Mouse (Mus musculus): ENCODE measurements around the gene Pard6a. TPM values are rescaled to one million over a fixed set of nuclear protein-coding genes. Genes with fewer than 3 reads are reported as not detected.

Gene Pard6a
- total RNA-seq, 2 experiments from 2014 or later, result 38.6 to 39.7 TPM

DNA sequence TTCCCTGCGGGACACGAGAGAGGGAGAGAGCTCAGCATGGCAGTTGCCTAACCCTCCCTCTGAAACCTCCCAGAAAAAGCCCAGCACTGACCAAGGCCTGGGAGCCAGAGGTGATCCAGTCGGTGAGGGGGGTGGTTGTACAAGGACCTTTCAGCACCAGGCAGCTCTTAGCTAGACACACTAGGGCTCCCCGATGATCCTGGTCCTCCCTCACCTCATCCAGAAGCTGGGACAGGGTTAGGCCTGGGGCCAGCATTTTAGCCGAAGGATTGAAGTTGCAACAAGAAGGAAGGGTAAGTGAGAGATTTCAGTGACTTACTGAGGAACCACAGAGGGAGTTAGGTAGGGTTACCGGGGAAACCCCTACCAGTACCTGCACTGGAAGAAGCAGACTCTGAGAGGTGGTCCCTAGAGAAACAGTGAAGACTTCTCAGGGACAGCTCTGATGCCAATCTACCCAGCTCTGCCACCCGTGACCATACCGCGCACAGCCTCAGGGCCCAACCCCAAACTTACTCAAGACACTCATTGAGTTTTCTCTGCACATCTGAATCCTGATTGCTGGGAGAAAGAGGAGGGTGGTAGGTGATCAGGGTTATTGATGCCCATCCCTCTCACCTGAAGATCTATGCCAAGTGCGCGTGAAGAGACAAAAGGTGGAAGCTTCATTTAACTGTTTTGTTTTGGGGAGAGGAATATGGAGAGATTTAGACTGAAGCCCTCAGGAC, 1.3 kb upstream of the Pard6a start:
- DNase-seq (ENCODE audit: low spot score in 2 of 2), result no peak

DNA sequence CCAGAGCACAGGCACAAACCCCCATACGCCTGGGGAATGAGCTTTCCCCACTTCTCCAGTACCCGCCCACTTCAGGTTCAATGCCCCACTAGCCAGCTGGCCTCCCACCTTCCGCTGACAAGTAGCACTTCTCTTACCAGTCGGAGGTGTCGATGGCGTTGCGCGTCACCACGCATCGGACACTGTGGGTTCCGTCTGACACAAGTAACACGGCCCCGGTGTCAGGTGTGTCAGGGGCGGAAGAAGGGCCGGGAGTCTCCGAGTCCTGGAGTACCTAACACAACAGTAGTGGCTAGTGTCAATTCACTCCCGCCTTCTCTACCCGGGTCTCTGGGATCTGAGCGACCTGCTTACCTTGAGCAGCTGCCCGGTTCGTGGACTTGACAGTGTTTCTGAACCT, 382 bp upstream of the Pard6a start:
- peak in 1 of 2 experiments; percentile 54 for DNase-seq (ENCODE audit: low spot score in 2 of 2)

DNA sequence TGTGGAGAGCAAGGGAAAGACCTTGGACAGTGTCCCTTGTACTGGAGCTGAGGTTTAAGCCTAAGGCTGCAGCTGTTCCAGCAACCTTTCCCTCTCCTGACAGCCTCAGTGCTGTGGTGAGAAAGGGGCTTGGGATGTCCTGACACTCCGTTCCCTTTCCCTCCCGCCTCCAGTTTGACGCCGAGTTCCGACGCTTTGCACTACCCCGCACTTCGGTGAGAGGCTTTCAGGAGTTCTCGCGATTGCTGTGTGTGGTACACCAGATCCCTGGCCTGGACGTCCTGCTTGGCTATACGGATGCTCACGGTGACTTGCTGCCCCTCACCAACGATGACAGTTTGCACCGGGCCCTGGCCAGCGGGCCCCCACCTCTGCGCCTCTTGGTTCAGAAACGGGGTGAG, 1.1 kb downstream of the Pard6a start:
- no peak for DNase-seq (ENCODE audit: low spot score in 2 of 2)

DNA sequence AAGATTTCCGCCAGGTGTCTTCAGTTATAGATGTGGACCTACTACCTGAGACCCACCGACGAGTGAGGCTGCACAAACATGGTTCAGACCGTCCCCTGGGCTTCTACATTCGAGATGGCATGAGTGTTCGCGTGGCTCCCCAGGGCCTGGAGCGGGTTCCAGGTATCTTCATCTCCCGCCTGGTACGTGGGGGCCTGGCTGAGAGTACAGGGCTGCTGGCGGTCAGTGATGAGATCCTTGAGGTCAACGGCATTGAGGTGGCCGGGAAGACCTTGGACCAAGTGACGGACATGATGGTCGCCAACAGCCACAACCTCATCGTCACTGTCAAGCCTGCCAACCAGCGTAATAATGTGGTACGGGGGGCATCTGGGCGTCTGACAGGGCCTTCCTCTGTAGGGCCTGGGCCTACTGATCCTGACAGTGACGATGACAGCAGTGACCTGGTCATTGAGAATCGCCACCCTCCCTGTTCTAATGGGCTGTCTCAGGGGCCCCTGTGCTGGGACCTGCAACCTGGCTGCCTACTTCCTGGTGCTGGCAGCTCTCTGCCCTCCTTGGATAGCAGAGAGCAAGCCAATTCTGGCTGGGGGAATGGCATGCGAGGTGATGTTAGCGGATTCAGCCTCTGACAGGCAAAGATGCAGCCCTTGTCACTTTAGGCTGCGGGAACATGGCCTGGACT, 1.9 kb downstream of the Pard6a start:
- no peak for DNase-seq (ENCODE audit: low spot score in 2 of 2)

DNA sequence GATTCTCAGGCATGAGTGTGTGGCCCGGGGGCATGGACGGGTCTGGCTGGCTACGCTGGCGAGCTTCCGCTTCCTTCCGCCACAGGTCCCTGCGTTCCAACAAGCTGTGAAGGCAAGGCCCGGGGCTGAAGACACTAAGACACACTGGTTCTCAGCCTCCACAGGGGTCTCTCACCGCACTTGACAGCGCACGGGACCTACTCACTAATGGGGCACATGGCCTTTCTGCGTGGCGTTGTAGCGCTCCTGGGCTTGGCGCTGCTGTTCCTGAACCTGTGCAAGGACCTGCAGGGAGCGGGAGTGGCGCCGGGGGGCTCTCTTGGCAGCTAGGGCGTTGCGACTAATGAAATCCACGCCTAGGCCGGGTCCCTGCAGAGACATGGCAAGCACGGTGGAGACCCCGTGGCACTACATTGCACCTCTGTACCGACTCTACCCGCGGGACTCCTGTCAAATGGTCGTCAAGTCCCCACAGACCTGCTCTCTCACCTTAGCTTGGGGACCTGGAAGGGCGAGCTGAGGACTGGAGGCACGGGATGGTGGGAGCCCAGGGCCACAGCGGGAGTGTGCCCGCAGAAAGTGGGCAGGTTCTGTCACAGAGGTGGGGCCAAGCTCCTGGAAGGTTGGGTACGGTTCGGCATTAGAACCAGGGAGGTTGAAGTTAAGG, 3.3 kb downstream of the Pard6a start:
- DNase-seq (ENCODE audit: low spot score in 2 of 2), result no peak

DNA sequence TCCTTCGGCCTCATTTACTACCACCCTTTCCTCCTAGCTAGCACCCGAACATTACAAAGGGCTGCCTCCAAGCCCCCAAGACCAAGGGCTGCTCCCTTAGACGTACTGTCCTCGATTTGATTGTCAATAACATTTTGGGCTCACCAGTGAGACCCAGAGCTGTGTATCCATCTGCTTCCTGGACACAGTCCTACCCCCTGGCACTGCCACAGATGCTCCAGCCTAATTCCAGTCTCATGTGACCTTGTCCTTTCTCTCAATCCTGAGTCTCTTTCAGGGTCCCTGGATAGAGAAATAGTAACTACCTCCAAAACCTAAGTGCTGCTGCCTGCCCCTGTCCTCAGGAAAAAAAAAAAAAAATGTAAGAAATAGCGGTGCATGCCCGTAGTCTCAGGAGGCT, 4.0 kb downstream of the Pard6a start:
- DNase-seq (ENCODE audit: low spot score in 2 of 2), result no peak

DNA sequence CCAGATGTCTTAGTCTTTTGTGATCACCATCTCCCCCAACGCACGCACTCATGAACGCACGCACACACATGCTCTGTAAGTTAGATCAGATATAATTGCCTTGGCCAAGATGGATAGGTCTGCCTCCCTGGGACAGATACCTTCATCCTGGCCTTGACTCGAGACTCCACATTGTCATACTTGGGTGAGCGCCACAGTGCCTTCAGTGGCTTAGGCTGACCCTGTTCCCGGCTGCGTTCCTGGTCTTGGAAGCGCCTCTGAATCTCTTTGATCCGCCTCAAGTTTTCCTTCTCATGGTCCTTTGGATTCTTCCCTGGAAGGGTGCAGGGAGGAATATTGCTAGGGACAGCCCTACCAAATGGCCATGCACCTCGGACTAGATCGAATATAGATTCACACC, 5.5 kb downstream of the Pard6a start:
- DNase-seq (ENCODE audit: low spot score in 2 of 2), result no peak

DNA sequence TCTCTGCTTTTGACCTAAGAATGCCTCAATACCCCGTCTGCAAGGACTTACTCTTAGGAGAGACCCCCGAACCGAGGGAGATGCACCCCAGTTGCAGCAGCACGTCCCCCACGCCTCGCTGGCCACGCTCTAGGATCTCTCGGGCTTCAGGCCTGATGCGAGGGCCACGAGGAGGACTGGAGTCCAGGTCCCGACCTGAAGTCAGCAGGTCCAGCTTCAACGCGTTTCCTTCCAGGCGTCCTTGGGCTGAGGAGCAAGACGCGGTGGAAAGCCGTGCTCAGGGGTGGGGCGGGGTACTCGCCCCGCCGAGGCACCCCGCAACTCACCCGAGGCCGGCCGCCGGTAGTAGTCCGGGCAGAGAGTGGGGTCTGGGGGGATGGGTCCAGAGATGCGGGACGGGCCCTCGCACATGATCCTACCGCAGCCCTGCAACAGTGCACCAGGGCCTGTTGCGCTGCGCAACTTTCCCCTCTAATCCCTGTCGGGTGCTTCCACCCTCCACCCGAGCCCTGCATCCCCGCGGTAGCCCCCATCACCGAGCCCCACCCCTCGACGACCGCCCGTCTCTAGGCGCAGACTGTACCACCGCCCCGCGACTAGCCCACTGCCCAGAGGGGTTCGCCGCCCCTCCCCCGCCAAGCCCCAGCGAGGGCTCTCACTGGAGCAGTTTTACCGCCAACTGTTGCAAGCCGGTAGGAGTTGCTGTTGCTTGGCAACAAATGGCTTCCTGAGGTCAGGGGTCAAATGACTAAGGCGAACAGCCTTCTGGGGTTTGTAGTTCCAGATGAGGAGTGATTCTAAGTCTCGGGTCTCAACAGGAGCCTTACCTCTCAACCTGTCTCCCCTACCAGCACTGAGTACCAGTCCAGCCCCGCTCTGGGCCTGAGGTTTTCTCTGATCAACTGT, 6.8 kb downstream of the Pard6a start, which contains the start of the genes 4933405L10Rik and Enkd1:
Gene 4933405L10Rik, plus strand, starts transcription at position 158 of the 906 bp plus-strand sequence.
Gene Enkd1, minus strand, starts transcription at position 713 of the 906 bp plus-strand sequence.
- peak; percentile 86 to 88 for DNase-seq (ENCODE audit: low spot score in 2 of 2)

DNA sequence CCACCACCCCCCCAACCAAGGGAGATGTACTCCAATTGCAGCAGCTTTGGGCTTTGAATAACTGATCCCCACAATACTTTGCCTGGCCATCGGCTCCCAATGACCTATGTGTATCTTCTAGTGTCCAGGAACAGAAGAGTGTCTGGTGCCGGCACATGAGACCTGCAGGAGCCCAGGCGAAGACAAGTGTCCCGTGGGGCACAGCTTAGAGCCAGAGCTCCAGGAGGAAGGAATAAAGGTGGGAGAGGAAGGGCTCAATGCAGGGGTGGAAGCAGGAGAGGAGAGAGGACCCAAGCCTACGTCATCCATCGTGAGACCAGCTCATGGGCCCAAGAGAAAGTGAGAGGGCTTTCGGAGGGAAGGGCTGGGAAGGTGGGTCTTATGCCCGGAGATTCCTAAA, 7.7 kb downstream of the Pard6a start:
- no peak for DNase-seq (ENCODE audit: low spot score in 2 of 2)

DNA sequence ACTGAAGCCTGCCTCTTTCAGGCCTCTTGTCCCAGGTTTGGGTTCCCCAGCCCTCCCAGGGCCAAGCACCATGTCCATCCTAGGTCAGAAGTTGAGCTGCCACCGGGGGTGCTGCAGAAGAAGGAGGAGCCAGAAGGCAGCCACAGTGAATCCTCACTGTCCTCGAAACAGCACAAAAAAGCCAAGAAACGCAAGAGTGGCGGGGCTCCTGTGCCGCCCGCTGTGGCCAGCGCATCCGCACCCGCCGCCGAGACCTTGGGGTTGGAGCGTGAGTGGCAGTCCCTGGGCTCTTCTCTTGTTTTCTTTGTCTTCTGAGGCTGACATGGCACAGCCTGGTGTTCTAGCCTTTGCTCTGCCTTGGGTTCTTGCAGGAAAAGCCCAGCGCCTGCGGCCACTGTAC, 8.4 kb downstream of the Pard6a start:
- DNase-seq (ENCODE audit: low spot score in 2 of 2), result no peak

DNA sequence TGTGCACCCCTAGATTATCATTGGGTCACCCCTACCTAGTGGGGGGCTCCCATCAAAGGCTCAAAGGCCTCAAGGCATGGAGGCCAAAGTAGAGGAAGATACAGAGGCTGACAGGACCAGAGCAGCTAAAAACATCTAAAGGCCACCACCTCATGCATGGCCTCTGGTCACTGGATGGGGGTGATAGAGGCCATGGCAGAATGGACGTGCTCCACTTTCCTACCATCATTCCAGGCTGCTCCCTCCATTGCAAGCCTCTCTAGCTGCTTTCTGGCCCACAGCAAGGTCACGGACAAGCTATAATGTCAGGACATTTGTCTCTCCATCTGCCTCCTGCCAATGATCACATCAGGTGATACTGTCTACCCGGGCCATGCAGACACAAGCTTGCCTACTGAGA, 11.3 kb downstream of the Pard6a start:
- DNase-seq (ENCODE audit: low spot score in 2 of 2), result no peak

DNA sequence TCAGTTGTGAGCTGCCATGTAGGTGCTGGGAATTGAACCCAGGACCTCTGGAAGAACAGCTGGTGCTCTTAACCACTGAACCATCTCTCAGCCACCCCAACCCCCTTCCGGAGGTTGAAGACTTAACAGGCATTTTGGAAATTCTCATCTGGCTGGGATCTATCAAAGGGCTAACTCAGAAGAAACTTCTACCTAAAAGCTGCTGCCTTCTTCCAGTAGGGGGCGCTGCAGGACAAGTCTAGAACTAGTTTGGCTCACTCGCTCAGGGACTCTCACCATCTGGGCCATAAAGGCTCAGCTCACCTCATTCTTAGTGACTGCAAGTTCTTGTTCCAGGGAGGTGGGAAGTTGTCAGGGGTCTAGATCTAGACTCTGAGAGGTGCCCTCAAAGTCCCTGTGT, 13.2 kb downstream of the Pard6a start:
- peak; percentile 90 to 91 for DNase-seq (ENCODE audit: low spot score in 2 of 2)

DNA sequence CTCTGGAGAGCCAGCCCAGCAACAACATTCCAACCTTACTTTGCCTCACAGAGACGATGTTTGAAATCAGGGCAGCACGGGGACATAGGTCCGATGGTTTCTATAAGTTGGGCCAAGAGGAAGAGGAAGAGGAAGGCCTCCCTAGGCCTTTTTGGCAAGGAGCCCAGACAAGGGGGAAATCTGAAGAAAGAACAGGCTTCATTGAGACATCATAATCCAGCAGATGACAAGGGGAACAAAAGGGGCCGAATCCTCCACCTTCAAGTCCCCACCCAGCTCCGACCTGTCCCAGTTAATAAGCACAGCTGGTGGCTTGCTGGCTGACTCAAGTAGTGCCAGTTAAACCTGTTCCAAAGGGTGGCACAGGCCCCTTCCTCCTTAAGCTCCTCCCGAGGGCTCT, 14.1 kb downstream of the Pard6a start:
- no peak for DNase-seq (ENCODE audit: low spot score in 2 of 2)

DNA sequence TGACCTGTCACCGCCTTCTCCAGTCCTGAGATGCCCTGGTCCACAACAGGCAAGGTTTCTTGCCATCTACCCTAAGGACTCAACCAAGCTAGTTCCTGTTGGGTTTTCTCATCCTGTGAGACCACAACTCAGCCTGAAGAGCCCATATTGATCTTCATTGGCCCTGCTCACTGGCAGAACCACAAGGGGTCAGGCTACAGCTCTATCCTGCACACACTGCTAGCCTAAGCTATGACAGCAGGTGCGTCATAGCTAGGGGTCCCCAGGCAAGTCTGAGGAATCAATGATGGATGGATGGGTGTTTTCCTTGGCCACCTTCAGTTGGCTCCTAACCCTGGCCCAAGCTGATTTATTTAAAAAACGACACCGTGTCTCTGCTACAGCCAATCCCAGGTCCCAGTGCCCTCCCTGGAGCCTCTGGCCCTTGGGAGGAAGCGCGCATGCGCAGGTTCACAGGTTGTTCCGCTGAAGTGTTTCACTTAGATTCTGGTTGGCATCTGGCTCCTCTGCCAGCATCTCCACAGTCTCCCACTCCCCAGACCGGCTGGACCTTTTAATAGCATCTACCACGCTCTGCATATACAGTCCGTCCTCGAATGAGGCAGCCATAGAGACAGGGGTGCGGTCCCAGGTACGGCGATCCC, 15.5 kb downstream of the Pard6a start:
- no peak for DNase-seq (ENCODE audit: low spot score in 2 of 2)

DNA sequence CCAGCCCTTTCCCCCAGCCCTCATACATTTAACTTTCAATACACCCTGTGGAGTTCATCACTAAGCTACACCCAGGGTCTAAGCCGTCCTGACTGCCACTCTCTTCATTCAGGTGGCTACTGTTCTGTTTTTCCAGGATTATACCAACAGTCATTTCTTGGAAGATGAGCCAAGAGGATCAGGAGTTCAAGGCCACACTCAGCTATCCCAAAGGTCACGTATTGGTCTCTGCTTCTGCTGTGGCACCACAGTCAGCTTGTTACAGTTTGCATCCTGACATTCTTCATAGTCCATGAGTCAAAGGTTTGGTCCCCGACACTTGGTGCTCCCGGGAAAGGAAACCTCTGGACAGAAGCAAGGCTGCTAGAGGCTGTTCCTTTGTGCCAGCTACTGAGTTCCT, 18.7 kb downstream of the Pard6a start:
- DNase-seq (ENCODE audit: low spot score in 2 of 2), result no peak

DNA sequence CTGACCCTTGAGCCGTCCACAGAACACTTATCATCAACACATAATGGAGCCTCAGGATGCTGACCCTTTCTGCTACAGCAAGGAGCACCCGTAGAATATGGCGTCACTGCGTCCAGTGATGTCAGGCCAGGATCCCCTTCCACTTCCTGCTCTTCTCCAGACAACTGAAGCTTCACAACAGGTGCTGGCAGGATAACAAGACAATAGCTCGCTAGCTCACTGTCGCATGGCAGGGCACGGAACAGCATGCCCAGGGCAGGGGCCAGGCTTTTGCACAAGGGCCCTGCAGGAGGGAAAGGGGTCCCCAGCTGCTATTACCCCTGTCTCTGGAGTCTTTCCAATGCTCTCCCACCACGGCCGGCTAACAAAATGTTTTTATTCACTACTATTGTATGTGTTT, 21.9 kb downstream of the Pard6a start:
- no peak for DNase-seq (ENCODE audit: low spot score in 2 of 2)

DNA sequence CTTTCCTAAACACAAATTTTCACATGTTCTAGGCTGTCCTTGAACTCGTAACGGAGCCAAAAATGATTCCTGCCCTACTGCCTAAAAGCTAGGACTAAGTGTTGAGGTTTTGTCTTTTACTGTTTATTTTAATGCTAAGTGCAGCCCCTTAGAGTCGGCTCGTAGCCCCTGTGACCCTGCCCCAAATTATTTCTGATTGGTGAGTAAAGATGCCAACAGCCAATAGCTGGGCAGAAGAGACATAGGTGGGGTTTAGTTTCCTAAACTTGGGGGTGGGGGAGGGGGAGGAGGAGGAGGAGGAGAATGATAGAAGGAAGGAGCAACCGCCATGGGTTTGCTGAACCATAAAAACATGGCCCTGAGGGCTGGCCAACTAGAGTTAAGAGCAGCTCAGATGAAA, 24.8 kb downstream of the Pard6a start:
- DNase-seq (ENCODE audit: low spot score in 2 of 2), result no peak

DNA sequence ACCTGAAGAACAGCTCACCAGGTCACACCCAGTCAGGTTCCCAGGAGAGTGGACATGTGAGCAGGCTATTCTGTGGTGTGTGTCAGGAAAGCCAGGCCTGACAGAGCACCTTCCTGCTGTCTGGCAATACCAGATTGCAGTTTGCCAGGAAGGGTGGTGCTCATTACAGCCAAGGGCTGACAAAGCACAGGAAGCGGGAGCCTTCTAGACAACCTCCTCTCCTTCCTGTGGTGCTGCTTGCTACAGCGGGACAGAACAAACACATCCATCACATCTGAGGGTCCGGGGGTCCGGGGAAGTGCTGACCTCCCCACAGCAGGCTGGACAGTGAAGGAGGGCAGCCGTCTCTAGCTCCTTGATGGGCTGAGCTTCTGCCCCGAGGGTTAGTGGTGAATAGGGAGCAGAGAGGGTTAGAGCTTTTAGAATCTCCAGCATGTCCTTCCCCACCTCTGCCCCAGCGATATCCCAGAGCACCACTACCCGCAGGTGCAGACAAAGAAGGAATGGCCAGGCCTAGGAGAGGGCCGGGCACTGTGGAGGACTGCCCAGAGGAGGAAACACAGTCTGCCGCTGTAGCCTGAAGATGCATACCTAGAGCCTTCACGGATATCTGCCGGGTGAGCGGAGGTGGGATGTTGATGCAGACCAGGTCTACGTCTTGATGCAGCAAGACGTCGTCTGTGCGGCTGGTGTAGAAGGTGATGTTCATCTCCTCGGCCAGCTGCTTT, 26.6 kb downstream of the Pard6a start:
- no peak for DNase-seq (ENCODE audit: low spot score in 2 of 2)

DNA sequence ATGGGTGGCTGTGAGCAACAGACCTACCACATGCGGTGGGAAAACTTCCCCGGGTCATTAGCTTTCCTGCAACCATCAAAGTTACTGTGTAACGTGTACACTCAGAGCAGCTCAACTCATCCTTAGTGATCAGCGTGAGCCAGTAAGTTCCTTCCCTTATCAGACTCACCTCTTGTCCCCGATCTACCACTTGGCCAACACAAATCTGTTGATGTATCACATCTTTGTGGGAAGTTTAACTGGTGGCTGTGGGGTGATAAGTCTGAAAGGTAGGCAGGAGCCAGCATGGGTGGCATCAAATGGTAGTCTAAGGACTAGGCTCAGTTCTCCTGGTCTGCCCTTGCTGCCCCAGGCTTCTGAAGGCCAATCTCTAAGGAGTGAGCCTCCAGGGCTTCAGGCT, 31.2 kb downstream of the Pard6a start:
- no peak for DNase-seq (ENCODE audit: low spot score in 2 of 2)

DNA sequence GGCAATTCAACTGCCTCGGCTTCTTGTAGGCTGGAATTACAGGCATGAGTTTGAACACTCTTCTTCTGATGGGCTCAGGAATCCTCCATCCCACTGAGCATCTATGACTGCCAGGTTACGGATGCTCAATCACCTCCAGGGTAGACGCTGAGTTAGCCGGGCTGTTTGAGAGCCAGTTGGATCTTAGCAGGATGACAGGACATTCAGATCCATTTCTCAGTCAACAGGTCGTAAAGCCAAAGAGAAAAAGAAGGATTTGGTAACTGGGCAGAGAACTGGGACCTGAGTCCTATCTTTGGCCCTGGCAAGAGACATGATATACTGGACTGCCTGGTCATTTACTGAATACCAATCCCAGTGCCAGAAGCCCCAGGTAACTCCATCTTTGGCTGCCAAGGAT, 38.3 kb downstream of the Pard6a start:
- DNase-seq (ENCODE audit: low spot score in 2 of 2), result no peak
